Mouse (Mus musculus) liver, postnatal 0 days (tissue): ENCODE measurements around the gene Chl1. TPM values are rescaled to one million over a fixed set of nuclear protein-coding genes. Genes with fewer than 3 reads are reported as not detected.

Source experiments
- ATAC-seq: fragments of 200-750 bp; cut with Nextera tagmentation; 2 replicates; pipeline ENCODE4 v1.8.0; 2017; ENCODE audit warnings: mild to moderate bottlenecking, moderate library complexity
- DNase-seq: peaks from one replicate; pipeline ENCODE4 v3.0.0-alpha.2; 2016
- H3K27ac ChIP-seq: fragments of 300-500 bp; sonication (generic); 2 replicates; pipeline ENCODE4 v1.5.1; 2014; ENCODE audit warnings: antibody characterized with exemption, moderate library complexity, mild to moderate bottlenecking, low read depth
- H3K27me3 ChIP-seq: fragments of 300-500 bp; sonication (generic); 2 replicates; pipeline ENCODE4 v1.6.1; 2014; ENCODE audit warnings: low read length, control low read depth, mixed read lengths; ENCODE audit not compliant: insufficient read depth
- H3K36me3 ChIP-seq: fragments of 300-500 bp; sonication (generic); replicated peaks from 2 replicates; pipeline ENCODE4 v1.6.1; 2014; ENCODE audit warnings: mild to moderate bottlenecking, control low read depth, low read length, moderate library complexity, mixed read lengths; ENCODE audit not compliant: insufficient read depth
- H3K4me1 ChIP-seq: fragments of 300-500 bp; sonication (generic); 2 replicates; pipeline ENCODE4 v1.6.1; 2014; ENCODE audit warnings: antibody characterized with exemption, mild to moderate bottlenecking, control low read depth; ENCODE audit not compliant: insufficient read depth
- H3K4me2 ChIP-seq: fragments of 300-500 bp; sonication (generic); 2 replicates; pipeline ENCODE4 v1.6.1; 2014; ENCODE audit warnings: low read depth, mild to moderate bottlenecking, low read length, moderate library complexity, mixed read lengths
- H3K4me3 ChIP-seq: fragments of 300-500 bp; sonication (generic); 2 replicates; pipeline ENCODE4 v1.5.1; 2014; ENCODE audit warnings: low read depth, low read length
- H3K9ac ChIP-seq: fragments of 300-500 bp; sonication (generic); replicated peaks from 2 replicates; pipeline ENCODE4 v1.6.1; 2014; ENCODE audit warnings: mild to moderate bottlenecking, moderate library complexity
- H3K9me3 ChIP-seq: fragments of 300-500 bp; sonication (generic); 2 replicates; pipeline ENCODE4 v1.6.1; 2016; ENCODE audit warnings: mild to moderate bottlenecking, control low read depth, low read length, mixed read lengths
- CTCF ChIP-seq: sonication (generic); IDR thresholded peaks from 2 replicates; pipeline ENCODE4 v1.5.1; 2016; ENCODE audit warnings: antibody characterized with exemption, low read depth
- EP300 ChIP-seq: IDR thresholded peaks from 2 replicates; pipeline ENCODE4 v1.6.1; 2016; ENCODE audit warnings: antibody characterized with exemption, low read depth, mild to moderate bottlenecking
- WGBS: fragments of 180-500 bp; shearing (Covaris S2); extraction: QIAGEN DNeasy Blood & Tissue Kit; methylation state at CpG from one replicate; pipeline ENCODE4 v1.1.7; 2014; ENCODE audit not compliant: insufficient replicate concordance; 5-methylcytosine and 5-hydroxymethylcytosine counted together
- polyA plus RNA-seq: library from polyadenylated mRNA; unstranded; fragments of >200 nt; fragmentation: Nextera tagmentation; extraction: Ambion mirVana; gene quantifications from 2 replicates; pipeline ENCODE4 v1.2.1, GENCODE M21; 2015

Chl1 gene
- polyA plus RNA-seq, 1 experiment from 2014 or later = not detected

- Histone ChIP-seq H3K27ac (no peak overlapping the region), H3K4me3 (no peak overlapping the region), H3K9me3 (no peaks in the 10 kb centered on the region), H3K27me3 (no peaks in the 10 kb centered on the region), H3K4me2 (no peak overlapping the region), H3K9ac (no peak overlapping the region), H3K36me3 (no peaks in the 10 kb centered on the region), H3K4me1 (no peaks in the 10 kb centered on the region)
- DNase-seq (no peak), ATAC-seq (no peak)
- 55% methylated on average over 3 of the region's 3 CpGs for WGBS
- TF ChIP-seq EP300 (no peak), CTCF (no peak)
Observed at GRCm38 (mm10) chr6:103742784-103743183, 232.4 kb downstream of the Chl1 start.

- TF ChIP-seq EP300 (no peak), CTCF (peak; percentile 43)
Observed at GRCm38 (mm10) chr6:103746103-103746502, 235.7 kb downstream of the Chl1 start.

GRCm38 (mm10) chr6:103749122-103749773, 238.9 kb downstream of the Chl1 start:
- H3K4me1 ChIP-seq = no peaks in the 10 kb centered on the region
- WGBS = 64% methylated on average over 16 of the region's 16 CpGs

More at GRCm38 (mm10) chr6:103746103-103746502, 235.7 kb downstream of the Chl1 start:
- Histone ChIP-seq H3K4me2 (no peak overlapping the region), H3K36me3 (no peaks in the 10 kb centered on the region), H3K4me1 (no peaks in the 10 kb centered on the region), H3K9ac (no peak overlapping the region), H3K27me3 (no peaks in the 10 kb centered on the region), H3K4me3 (no peak overlapping the region), H3K9me3 (no peaks in the 10 kb centered on the region), H3K27ac (no peak overlapping the region)
- ATAC-seq (no peak), DNase-seq (peak; percentile 19)
- WGBS = 20% methylated on average over 4 of the region's 4 CpGs

GRCm38 (mm10) chr6:103753891-103754290, 243.5 kb downstream of the Chl1 start:
- H3K4me3 ChIP-seq = no peak overlapping the region
- H3K27me3 ChIP-seq = no peaks in the 10 kb centered on the region
- ATAC-seq (no peak), DNase-seq (no peak)
- H3K4me2 ChIP-seq = no peak overlapping the region
- WGBS = 55% methylated on average over 4 of the region's 4 CpGs
- no peaks in the 10 kb centered on the region for H3K9me3 ChIP-seq
- no peak overlapping the region for H3K9ac ChIP-seq
- no peaks in the 10 kb centered on the region for H3K4me1 ChIP-seq
- TF ChIP-seq CTCF (no peak), EP300 (no peak)
- H3K36me3 ChIP-seq = no peaks in the 10 kb centered on the region
- H3K27ac ChIP-seq = no peak overlapping the region

More at GRCm38 (mm10) chr6:103749122-103749773, 238.9 kb downstream of the Chl1 start:
- TF ChIP-seq CTCF (no peak), EP300 (no peak)
- Histone ChIP-seq H3K9ac (no peak overlapping the region), H3K4me3 (no peak overlapping the region), H3K4me2 (no peak overlapping the region), H3K36me3 (no peaks in the 10 kb centered on the region), H3K27me3 (no peaks in the 10 kb centered on the region), H3K9me3 (no peaks in the 10 kb centered on the region), H3K27ac (no peak overlapping the region)
- ATAC-seq = no peak
- no peak for DNase-seq

GRCm38 (mm10) chr6:103766830-103767229, 256.4 kb downstream of the Chl1 start:
- no peaks in the 10 kb centered on the region for H3K9me3 ChIP-seq
- H3K27me3 ChIP-seq = no peaks in the 10 kb centered on the region
- 72% methylated on average over 3 of the region's 3 CpGs for WGBS
- TF ChIP-seq CTCF (no peak), EP300 (no peak)
- no peaks in the 10 kb centered on the region for H3K36me3 ChIP-seq
- H3K27ac ChIP-seq = no peak overlapping the region
- no peak overlapping the region for H3K4me3 ChIP-seq
- ATAC-seq (no peak), DNase-seq (no peak)
- no peak overlapping the region for H3K4me2 ChIP-seq
- no peak overlapping the region for H3K9ac ChIP-seq
- H3K4me1 ChIP-seq = no peaks in the 10 kb centered on the region

DNA sequence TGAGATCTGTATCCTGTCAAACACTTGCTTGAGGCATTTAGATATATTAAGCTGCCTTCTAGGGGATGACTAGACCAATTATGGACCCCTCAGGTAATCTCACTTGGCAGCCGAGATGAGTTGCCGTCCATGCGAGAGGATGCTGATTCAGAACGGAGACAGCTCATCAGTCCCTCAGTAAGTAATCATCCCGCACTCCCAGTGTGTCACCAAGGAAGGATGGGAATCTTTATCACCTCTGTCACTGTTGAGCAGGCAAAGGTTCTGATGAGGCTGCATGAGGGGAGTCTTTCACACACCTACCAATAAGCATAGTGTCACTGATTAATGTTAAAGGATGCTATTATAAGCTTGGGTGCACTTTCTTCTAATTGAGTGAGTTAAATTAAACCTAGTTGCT, 270.7 kb downstream of the Chl1 start:
- Histone ChIP-seq H3K36me3 (no peaks in the 10 kb centered on the region), H3K4me1 (no peaks in the 10 kb centered on the region), H3K4me3 (no peak overlapping the region), H3K9me3 (no peaks in the 10 kb centered on the region), H3K9ac (no peak overlapping the region), H3K27me3 (no peaks in the 10 kb centered on the region), H3K4me2 (no peak overlapping the region), H3K27ac (no peak overlapping the region)
- WGBS = 73% methylated on average over 5 of the region's 5 CpGs
- no peak for TF ChIP-seq EP300
- no peak for TF ChIP-seq CTCF
- ATAC-seq (no peak), DNase-seq (no peak)
